Mouse (Mus musculus): ENCODE data around the gene AW549877. TPM values are rescaled to one million over a fixed set of nuclear protein-coding genes. Genes with fewer than 3 reads are reported as not detected.

Gene AW549877
- polyA plus RNA-seq, 1 experiment from 2014 or later: 69.7 TPM

DNA sequence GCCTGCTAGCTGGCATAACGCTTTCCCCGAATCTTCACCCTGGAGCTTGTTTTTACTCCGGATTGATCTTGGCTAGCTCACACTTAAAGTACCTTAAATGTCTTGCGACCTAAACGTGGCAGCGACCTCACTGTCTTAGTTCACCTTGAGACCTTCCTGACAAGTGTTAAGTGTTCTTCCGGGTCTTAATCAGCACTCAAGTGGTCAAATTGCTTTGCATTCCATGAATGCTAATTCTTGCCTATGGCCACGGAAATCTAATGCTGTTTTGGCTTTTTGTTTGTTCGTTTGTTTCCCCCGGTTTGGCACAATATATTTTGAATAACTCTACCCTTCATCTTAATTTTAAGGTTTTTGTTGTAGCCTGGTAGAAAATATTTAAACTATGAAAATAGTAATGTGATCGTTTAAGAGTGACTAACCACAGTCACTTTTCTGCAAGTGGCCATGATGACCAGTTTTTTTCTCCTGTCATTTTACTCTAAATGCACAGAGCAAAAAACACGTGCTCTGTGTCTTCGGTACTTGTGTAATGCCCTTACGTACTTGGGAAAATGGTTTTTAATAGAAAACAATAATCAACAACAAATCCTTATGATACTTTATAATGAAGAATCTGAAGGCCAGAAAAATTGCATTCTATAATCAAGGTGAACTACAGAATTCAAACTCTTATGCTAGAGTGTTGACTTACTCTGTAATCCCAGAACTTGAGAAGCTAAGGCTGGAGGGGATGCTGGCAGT is 895 bp upstream of the AW549877 start:
- WGBS: 24% methylated on average over 14 of the region's 14 CpGs

DNA sequence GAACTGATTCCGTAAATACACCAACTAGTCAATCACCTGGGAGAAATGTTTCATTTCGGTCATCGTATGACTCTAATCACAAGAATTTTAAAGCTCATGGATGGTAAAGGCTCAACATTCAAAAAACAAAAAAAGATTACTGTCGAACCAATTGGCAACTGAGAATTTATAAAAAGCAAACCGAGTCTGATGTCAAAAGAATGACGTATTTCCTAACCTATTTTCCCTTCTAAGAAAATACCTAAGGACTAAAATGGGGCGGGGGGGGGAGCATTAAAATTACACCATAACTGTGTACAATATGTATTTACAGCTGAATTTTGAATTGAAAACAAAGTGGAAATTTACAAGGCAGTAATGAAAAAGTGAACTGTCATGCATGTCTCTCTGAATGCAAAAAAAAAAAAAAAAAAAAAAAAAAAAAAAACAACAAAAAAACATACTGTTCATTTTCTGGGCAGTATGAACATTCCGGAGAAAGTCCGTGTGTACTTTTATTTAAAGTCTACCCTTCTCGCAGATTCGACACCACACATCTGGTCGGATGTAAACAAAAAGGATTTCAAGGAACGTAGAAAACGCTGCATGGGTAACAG is 594 bp downstream of the AW549877 start:
- DNase-seq (ENCODE audit: low spot score): no peak
- peak overlapping the region; percentile 39 for H3K4me2 ChIP-seq (ENCODE audit: low read depth)
- H3K9me3 ChIP-seq (ENCODE audit: control insufficient read depth, low read length): no peaks in the 10 kb centered on the region
- H3K27ac ChIP-seq (ENCODE audit: low read depth, low read length): peak overlapping the region; percentile 67
- H3K27me3 ChIP-seq (ENCODE audit: control insufficient read depth, insufficient read depth, low read length): no peaks in the 10 kb centered on the region
- H3K9ac ChIP-seq (ENCODE audit: low read length): peak overlapping the region; percentile 74
- H3K4me3 ChIP-seq (ENCODE audit: low read depth, low read length): peak overlapping the region; percentile 63
- no peaks in the 10 kb centered on the region; the same call in 1 of the 2 replicates for H3K4me1 ChIP-seq (ENCODE audit: control insufficient read depth, insufficient read depth, low read length)
- 27% methylated on average over 14 of the region's 14 CpGs for WGBS
- H3K36me3 ChIP-seq (ENCODE audit: control insufficient read depth, insufficient read depth, low read length): peaks cover 2% of the 10 kb centered on the region; the same call in 1 of the 2 replicates
- no peak for ATAC-seq (ENCODE audit: insufficient read depth, low FRiP score, low TSS enrichment)

More for the DNA sequence above, 895 bp upstream of the AW549877 start:
- H3K27ac ChIP-seq (ENCODE audit: low read depth, low read length): peak overlapping the region; percentile 11; the same call in 1 of the 2 replicates
- ATAC-seq (ENCODE audit: insufficient read depth, low FRiP score, low TSS enrichment): no peak
- no peak for DNase-seq (ENCODE audit: low spot score)
- H3K27me3 ChIP-seq (ENCODE audit: control insufficient read depth, insufficient read depth, low read length): no peaks in the 10 kb centered on the region
- H3K4me2 ChIP-seq (ENCODE audit: low read depth): peak overlapping the region; percentile 47
- no peak overlapping the region; the same call in 1 of the 2 replicates for H3K9ac ChIP-seq (ENCODE audit: low read length)
- H3K4me3 ChIP-seq (ENCODE audit: low read depth, low read length): peak overlapping the region; percentile 63
- no peaks in the 10 kb centered on the region for H3K9me3 ChIP-seq (ENCODE audit: control insufficient read depth, low read length)
- no peaks in the 10 kb centered on the region; the same call in 1 of the 2 replicates for H3K4me1 ChIP-seq (ENCODE audit: control insufficient read depth, insufficient read depth, low read length)
- H3K36me3 ChIP-seq (ENCODE audit: control insufficient read depth, insufficient read depth, low read length): peaks cover 2% of the 10 kb centered on the region; the same call in 1 of the 2 replicates

DNA sequence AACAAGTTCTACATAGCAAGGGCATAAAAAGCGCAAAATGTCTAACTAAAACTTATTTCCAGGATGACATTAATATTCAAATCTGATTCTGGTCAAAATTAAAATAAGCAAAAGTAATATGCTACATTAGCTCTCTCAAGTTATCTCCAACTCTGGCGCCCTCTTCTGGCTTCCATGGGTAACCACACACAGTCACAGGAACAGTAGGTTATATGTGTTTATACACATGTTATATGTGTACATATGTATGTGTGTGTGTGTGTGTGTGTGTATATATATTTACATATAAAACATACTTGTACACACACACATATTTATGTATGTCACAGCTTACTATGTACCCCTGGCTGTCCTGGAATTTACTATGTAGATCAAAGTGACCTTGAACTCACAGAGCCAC is 7.6 kb downstream of the AW549877 start:
- peaks cover 6% of the 10 kb centered on the region for H3K36me3 ChIP-seq (ENCODE audit: control insufficient read depth, insufficient read depth, low read length)

GRCm38 (mm10) chr15:3984876-3985275 is 10.7 kb downstream of the AW549877 start:
- no peak overlapping the region for H3K27ac ChIP-seq (ENCODE audit: low read depth, low read length)
- 68% methylated on average over 2 of the region's 2 CpGs for WGBS
- H3K9me3 ChIP-seq (ENCODE audit: control insufficient read depth, low read length): no peaks in the 10 kb centered on the region
- DNase-seq (ENCODE audit: low spot score) (no peak), ATAC-seq (ENCODE audit: insufficient read depth, low FRiP score, low TSS enrichment) (no peak)
- no peak overlapping the region for H3K4me3 ChIP-seq (ENCODE audit: low read depth, low read length)
- H3K9ac ChIP-seq (ENCODE audit: low read length): no peak overlapping the region
- no peak overlapping the region for H3K4me2 ChIP-seq (ENCODE audit: low read depth)
- H3K36me3 ChIP-seq (ENCODE audit: control insufficient read depth, insufficient read depth, low read length): peaks cover 4% of the 10 kb centered on the region
- H3K27me3 ChIP-seq (ENCODE audit: control insufficient read depth, insufficient read depth, low read length): no peaks in the 10 kb centered on the region
- H3K4me1 ChIP-seq (ENCODE audit: control insufficient read depth, insufficient read depth, low read length): no peaks in the 10 kb centered on the region

More for the DNA sequence above, 7.6 kb downstream of the AW549877 start:
- H3K4me3 ChIP-seq (ENCODE audit: low read depth, low read length): no peak overlapping the region
- ATAC-seq (ENCODE audit: insufficient read depth, low FRiP score, low TSS enrichment) (peak; percentile 4; the same call in 1 of the 2 replicates), DNase-seq (ENCODE audit: low spot score) (no peak)
- H3K9ac ChIP-seq (ENCODE audit: low read length): no peak overlapping the region
- no peak overlapping the region for H3K27ac ChIP-seq (ENCODE audit: low read depth, low read length)
- H3K4me2 ChIP-seq (ENCODE audit: low read depth): no peak overlapping the region
- H3K4me1 ChIP-seq (ENCODE audit: control insufficient read depth, insufficient read depth, low read length): no peaks in the 10 kb centered on the region
- H3K9me3 ChIP-seq (ENCODE audit: control insufficient read depth, low read length): no peaks in the 10 kb centered on the region
- 70% methylated on average over 2 of the region's 2 CpGs for WGBS
- H3K27me3 ChIP-seq (ENCODE audit: control insufficient read depth, insufficient read depth, low read length): no peaks in the 10 kb centered on the region

DNA sequence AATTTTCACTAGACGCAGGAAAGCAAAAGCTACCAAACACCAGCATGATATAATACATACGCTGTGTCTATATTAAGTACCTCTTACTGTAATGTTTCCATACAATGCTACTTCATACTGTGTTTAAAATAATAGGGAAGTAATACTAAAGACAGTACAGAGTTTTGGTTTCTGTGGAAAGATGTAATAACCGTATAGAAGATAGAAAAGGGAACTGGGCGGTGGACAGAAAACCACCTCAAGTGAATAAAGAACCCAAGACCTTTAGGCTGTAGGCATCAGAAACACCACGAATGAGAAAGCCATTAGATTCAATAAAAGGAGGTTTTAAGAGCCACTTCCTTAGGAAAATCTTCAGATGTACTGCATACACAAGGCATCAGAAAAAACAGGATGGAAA is 12.8 kb downstream of the AW549877 start:
- no peaks in the 10 kb centered on the region for H3K4me1 ChIP-seq (ENCODE audit: control insufficient read depth, insufficient read depth, low read length)
- DNase-seq (ENCODE audit: low spot score) (no peak), ATAC-seq (ENCODE audit: insufficient read depth, low FRiP score, low TSS enrichment) (no peak)
- no peak overlapping the region for H3K4me3 ChIP-seq (ENCODE audit: low read depth, low read length)
- 94% methylated on average over 5 of the region's 5 CpGs for WGBS
- no peak overlapping the region for H3K4me2 ChIP-seq (ENCODE audit: low read depth)
- H3K27ac ChIP-seq (ENCODE audit: low read depth, low read length): no peak overlapping the region
- H3K27me3 ChIP-seq (ENCODE audit: control insufficient read depth, insufficient read depth, low read length): no peaks in the 10 kb centered on the region
- H3K9me3 ChIP-seq (ENCODE audit: control insufficient read depth, low read length): no peaks in the 10 kb centered on the region
- peaks cover 4% of the 10 kb centered on the region for H3K36me3 ChIP-seq (ENCODE audit: control insufficient read depth, insufficient read depth, low read length)
- H3K9ac ChIP-seq (ENCODE audit: low read length): no peak overlapping the region

DNA sequence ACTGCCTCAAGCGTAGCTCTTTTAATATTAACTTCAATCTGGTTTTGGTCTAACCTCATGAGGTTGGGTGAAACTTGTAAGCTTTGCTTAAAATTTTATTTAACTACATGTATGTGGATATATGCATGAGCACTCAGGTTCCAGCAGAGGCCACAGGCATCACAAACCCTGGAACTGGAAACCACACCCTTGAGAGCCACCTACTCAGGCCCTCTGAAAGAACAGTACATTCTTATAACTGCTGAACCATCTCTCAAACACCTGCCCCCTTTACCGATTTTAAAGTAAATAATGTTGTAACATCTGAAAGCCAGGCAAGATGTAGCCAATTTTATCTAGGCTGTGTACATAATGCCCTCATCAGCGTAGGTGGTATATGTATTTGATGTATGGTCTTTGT is 15.7 kb downstream of the AW549877 start:
- peak overlapping the region; percentile 63; the same call in 1 of the 2 replicates for H3K4me3 ChIP-seq (ENCODE audit: low read depth, low read length)
- H3K27ac ChIP-seq (ENCODE audit: low read depth, low read length): no peak overlapping the region
- H3K4me2 ChIP-seq (ENCODE audit: low read depth): peak overlapping the region; percentile 63; the same call in 1 of the 2 replicates
- H3K36me3 ChIP-seq (ENCODE audit: control insufficient read depth, insufficient read depth, low read length): peaks cover under 1% of the 10 kb centered on the region; the same call in 1 of the 2 replicates
- DNase-seq (ENCODE audit: low spot score) (no peak), ATAC-seq (ENCODE audit: insufficient read depth, low FRiP score, low TSS enrichment) (no peak)
- H3K4me1 ChIP-seq (ENCODE audit: control insufficient read depth, insufficient read depth, low read length): no peaks in the 10 kb centered on the region
- H3K27me3 ChIP-seq (ENCODE audit: control insufficient read depth, insufficient read depth, low read length): no peaks in the 10 kb centered on the region
- no peaks in the 10 kb centered on the region for H3K9me3 ChIP-seq (ENCODE audit: control insufficient read depth, low read length)
- 91% methylated on average over 3 of the region's 3 CpGs for WGBS
- peak overlapping the region; percentile 93 for H3K9ac ChIP-seq (ENCODE audit: low read length)

DNA sequence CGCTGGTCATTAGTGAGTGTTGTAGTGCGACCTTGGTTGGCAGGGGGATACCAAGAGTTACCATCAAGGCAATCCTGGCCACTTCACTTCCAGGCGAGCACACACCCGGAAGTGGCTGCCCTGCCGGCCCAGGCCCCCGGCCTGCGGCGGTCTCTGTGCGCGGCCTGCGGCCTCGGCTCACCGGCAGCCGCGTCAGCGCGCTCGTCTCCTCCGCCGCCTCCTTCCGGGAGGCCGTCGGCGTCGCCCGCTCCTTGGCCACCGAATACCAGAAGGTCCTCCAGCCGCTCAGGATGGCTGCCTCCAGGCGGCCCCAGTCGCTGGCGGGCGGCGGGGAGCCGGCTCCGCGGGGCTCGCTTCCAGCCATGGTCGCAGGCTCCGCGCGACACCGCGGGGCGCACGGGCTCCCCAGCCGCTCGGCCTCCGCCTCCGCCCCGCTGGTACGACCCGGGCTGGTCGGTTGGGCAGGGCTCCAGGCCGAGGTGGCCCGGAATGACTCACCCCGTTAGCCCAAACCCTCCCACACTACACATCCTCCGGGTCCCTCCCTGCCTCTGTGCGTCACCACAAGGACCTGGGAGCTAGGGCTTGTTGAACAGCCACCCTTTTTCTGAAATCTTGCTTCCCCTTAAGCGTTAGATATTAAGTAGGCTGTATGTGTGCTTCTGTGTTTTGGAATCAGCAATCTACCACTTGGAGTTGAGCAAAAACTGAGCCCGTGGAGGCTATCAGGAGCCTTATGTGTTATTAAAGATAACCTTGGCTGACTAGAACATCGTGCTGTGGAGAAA is 16.3 kb downstream of the AW549877 start, which contains the start of gene Fbxo4:
Gene Fbxo4 (minus strand): TSS at position 513 of the 788 bp plus-strand sequence.
- ATAC-seq (ENCODE audit: insufficient read depth, low FRiP score, low TSS enrichment) (peak; percentile 94), DNase-seq (ENCODE audit: low spot score) (peak; percentile 76)
- WGBS: 3% methylated on average over 47 of the region's 61 CpGs
- Histone ChIP-seq H3K4me1 (ENCODE audit: control insufficient read depth, insufficient read depth, low read length) (no peaks in the 10 kb centered on the region), H3K4me3 (ENCODE audit: low read depth, low read length) (peak within 1 kb of the TSS; percentile 63), H3K36me3 (ENCODE audit: control insufficient read depth, insufficient read depth, low read length) (no peaks in the 10 kb centered on the region), H3K9ac (ENCODE audit: low read length) (peak within 1 kb of the TSS; percentile 93), H3K27ac (ENCODE audit: low read depth, low read length) (peak within 1 kb of the TSS; percentile 89), H3K4me2 (ENCODE audit: low read depth) (peak within 1 kb of the TSS; percentile 63), H3K27me3 (ENCODE audit: control insufficient read depth, insufficient read depth, low read length) (no peaks in the 10 kb centered on the region), H3K9me3 (ENCODE audit: control insufficient read depth, low read length) (no peaks in the 10 kb centered on the region)

DNA sequence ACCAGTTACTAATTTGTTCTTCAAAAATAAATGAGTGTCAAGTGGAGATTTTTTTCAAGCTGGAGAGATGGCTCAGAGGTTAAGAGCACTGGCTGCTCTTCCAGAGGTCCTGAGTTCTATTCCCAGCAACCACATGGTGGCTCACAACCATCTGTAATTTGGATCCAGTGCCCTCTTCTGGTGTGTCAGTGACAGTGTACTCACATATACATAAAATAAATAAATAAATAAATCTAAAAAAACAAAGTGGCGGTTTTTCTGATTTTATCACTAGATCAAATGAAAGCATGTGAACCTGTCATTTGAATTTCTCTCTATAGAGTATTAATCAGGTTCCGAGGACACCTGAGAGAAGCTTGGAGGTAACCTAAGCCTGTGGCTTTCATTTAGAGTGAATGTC is 17.3 kb downstream of the AW549877 start:
- no peaks in the 10 kb centered on the region for H3K9me3 ChIP-seq (ENCODE audit: control insufficient read depth, low read length)
- no peak overlapping the region for H3K27ac ChIP-seq (ENCODE audit: low read depth, low read length)
- H3K4me1 ChIP-seq (ENCODE audit: control insufficient read depth, insufficient read depth, low read length): no peaks in the 10 kb centered on the region
- H3K9ac ChIP-seq (ENCODE audit: low read length): no peak overlapping the region
- H3K27me3 ChIP-seq (ENCODE audit: control insufficient read depth, insufficient read depth, low read length): no peaks in the 10 kb centered on the region
- H3K36me3 ChIP-seq (ENCODE audit: control insufficient read depth, insufficient read depth, low read length): no peaks in the 10 kb centered on the region
- 92% methylated on average over 2 of the region's 2 CpGs for WGBS
- DNase-seq (ENCODE audit: low spot score) (no peak), ATAC-seq (ENCODE audit: insufficient read depth, low FRiP score, low TSS enrichment) (no peak; the same call in 1 of the 2 replicates)
- H3K4me3 ChIP-seq (ENCODE audit: low read depth, low read length): no peak overlapping the region
- H3K4me2 ChIP-seq (ENCODE audit: low read depth): no peak overlapping the region
